Mouse (Mus musculus): Measurements from ENCODE around the gene Tas1r2. TPM values are rescaled to one million over a fixed set of nuclear protein-coding genes. Genes with fewer than 3 reads are reported as not detected.
A peak's percentile ranks its signal among the peaks of the same experiment; 100 is the strongest.

Gene Tas1r2
- not detected in 2 replicates for polyA plus RNA-seq (2015; fragmentation: Nextera tagmentation; extraction: Ambion mirVana)

DNA sequence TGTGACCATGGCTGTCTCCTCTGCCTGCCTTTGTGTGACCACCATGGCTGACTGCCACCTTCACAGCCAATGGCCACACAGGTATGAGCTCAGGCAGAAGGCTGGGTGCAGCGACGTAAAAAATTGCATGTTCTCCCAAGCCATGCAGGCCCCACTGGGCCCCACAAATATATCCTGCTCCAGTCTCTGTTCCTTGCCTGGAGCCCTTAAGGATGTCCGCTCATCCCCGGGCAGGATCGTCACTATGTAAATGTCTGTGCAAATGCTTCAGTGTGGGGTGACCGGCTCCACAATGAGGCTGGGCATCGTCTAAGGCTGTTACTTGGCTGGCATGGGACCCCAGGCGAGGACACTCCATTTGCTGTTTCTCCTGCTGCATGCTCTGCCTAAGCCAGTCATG, at the start of gene Tas1r2:
Gene Tas1r2, plus strand, starts transcription at position 301 of the 400 bp plus-strand sequence.
- Histone ChIP-seq H3K36me3 (peaks cover 6% of the 10 kb centered on the region), H3K9ac (replicated peaks) (0 out of 2 replicates have a peak within 1 kb of the TSS, but pooled peaks have one; percentile 2), H3K4me1 (replicated peaks) (no peaks in the 10 kb centered on the region), H3K27me3 (no peaks in the 10 kb centered on the region), H3K9me3 (peaks cover 2% of the 10 kb centered on the region; the same call in 1 of the 2 replicates), H3K4me3 (replicated peaks) (no peak within 1 kb of the TSS), H3K4me2 (replicated peaks) (no peak within 1 kb of the TSS), H3K27ac (no peak within 1 kb of the TSS)
- no peak for ATAC-seq
- 89% methylated on average over 8 of the region's 8 CpGs for WGBS

DNA sequence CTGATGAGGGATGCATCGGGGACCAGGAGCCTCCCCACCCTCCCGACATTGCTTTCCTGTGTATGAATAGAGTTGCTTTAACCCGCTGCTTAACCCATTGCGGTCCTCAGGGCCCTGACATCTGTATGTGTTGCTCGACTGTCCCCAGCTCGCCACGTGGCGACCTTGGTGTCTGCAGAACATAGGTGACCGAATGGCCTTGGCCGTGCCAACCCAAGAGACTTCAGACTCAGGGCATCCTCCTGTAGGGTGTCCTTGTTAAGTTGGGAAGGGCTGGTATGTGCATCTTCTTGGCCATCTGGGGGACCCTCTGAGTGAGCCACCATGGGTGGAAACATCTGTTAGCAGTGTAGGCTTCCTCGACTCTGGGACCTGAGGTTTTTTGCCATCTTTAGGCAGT, 48.1 kb upstream of the Tas1r2 start:
- Histone ChIP-seq H3K4me3 (replicated peaks) (no peak overlapping the region), H3K4me2 (replicated peaks) (no peak overlapping the region), H3K9me3 (no peaks in the 10 kb centered on the region), H3K27ac (no peak overlapping the region), H3K27me3 (no peaks in the 10 kb centered on the region), H3K36me3 (peaks cover 22% of the 10 kb centered on the region; the same call in 1 of the 2 replicates), H3K4me1 (replicated peaks) (peaks cover 20% of the 10 kb centered on the region), H3K9ac (replicated peaks) (no peak overlapping the region)
- WGBS: 84% methylated on average over 11 of the region's 11 CpGs
- ATAC-seq: no peak

GRCm38 (mm10) chr4:139606732-139607131, 46.6 kb upstream of the Tas1r2 start:
- Histone ChIP-seq H3K36me3 (peaks cover 22% of the 10 kb centered on the region; the same call in 1 of the 2 replicates), H3K4me3 (replicated peaks) (no peak overlapping the region), H3K4me1 (replicated peaks) (peaks cover 19% of the 10 kb centered on the region), H3K9ac (replicated peaks) (no peak overlapping the region), H3K9me3 (no peaks in the 10 kb centered on the region), H3K27me3 (no peaks in the 10 kb centered on the region), H3K4me2 (replicated peaks) (no peak overlapping the region), H3K27ac (no peak overlapping the region)
- no peak for ATAC-seq
- 95% methylated on average over 5 of the region's 5 CpGs for WGBS

- Histone ChIP-seq H3K4me3 (replicated peaks) (no peak overlapping the region), H3K27me3 (no peaks in the 10 kb centered on the region), H3K36me3 (peaks cover 34% of the 10 kb centered on the region), H3K4me2 (replicated peaks) (no peak overlapping the region), H3K9me3 (peaks cover 7% of the 10 kb centered on the region; the same call in 1 of the 2 replicates), H3K27ac (no peak overlapping the region), H3K9ac (replicated peaks) (no peak overlapping the region), H3K4me1 (replicated peaks) (peaks cover 11% of the 10 kb centered on the region; the same call in 1 of the 2 replicates)
- no peak for ATAC-seq
- WGBS: 67% methylated on average over 4 of the region's 4 CpGs
Measured at GRCm38 (mm10) chr4:139608975-139609374, 44.4 kb upstream of the Tas1r2 start.

GRCm38 (mm10) chr4:139610954-139611353, 42.4 kb upstream of the Tas1r2 start:
- H3K9ac ChIP-seq (replicated peaks): no peak overlapping the region
- H3K4me2 ChIP-seq (replicated peaks): no peak overlapping the region
- peaks cover 7% of the 10 kb centered on the region; the same call in 1 of the 2 replicates for H3K9me3 ChIP-seq
- peaks cover 43% of the 10 kb centered on the region for H3K36me3 ChIP-seq
- H3K27ac ChIP-seq: peak overlapping the region; percentile 65
- WGBS: 48% methylated on average over 6 of the region's 6 CpGs
- peaks cover 19% of the 10 kb centered on the region for H3K4me1 ChIP-seq (replicated peaks)
- H3K27me3 ChIP-seq: no peaks in the 10 kb centered on the region
- H3K4me3 ChIP-seq (replicated peaks): no peak overlapping the region
- ATAC-seq: 0 out of 2 replicates have a peak, but pooled peaks have one; percentile 38

DNA sequence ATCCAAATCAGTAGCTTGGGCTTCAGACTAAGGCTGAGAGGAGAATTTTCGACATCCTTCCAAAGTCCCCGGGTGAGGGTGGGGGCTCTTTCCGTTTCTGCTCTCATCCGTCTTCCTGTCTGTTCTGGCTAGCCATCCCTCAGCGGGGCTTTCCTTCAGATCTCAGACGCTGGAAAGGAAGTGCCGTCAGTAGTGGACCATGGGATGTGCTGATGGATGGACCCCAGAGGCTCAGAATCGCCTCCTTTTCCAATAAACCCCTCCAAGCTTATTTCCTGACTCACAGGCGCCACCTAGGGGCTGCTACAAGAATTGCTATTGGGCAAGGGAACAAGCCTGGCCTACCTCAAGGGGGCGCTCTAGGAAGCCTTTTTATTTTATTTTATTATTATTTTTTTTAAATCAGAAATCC, 41.8 kb upstream of the Tas1r2 start:
- H3K4me3 ChIP-seq (replicated peaks): peak overlapping the region; percentile 18; the same call in 1 of the 2 replicates

GRCm38 (mm10) chr4:139614524-139615260, 38.6 kb upstream of the Tas1r2 start:
- WGBS: 87% methylated on average over 21 of the region's 21 CpGs
- Histone ChIP-seq H3K27ac (no peak overlapping the region), H3K4me1 (replicated peaks) (peaks cover 26% of the 10 kb centered on the region), H3K9me3 (peaks cover 7% of the 10 kb centered on the region; the same call in 1 of the 2 replicates), H3K36me3 (peaks cover 27% of the 10 kb centered on the region), H3K27me3 (no peaks in the 10 kb centered on the region), H3K4me2 (replicated peaks) (no peak overlapping the region), H3K4me3 (replicated peaks) (no peak overlapping the region), H3K9ac (replicated peaks) (no peak overlapping the region)
- no peak for ATAC-seq

More for the DNA sequence above, 41.8 kb upstream of the Tas1r2 start:
- peak; percentile 64; the same call in 1 of the 2 replicates for ATAC-seq
- Histone ChIP-seq H3K4me1 (replicated peaks) (peaks cover 21% of the 10 kb centered on the region), H3K9me3 (peaks cover 7% of the 10 kb centered on the region; the same call in 1 of the 2 replicates), H3K9ac (replicated peaks) (peak overlapping the region; percentile 41; the same call in 1 of the 2 replicates), H3K36me3 (peaks cover 37% of the 10 kb centered on the region), H3K27me3 (no peaks in the 10 kb centered on the region), H3K27ac (0 out of 2 replicates have a peak overlapping the region, but pooled peaks have one; percentile 25), H3K4me2 (replicated peaks) (peak overlapping the region; percentile 46)
- 5% methylated on average over 10 of the region's 10 CpGs for WGBS

GRCm38 (mm10) chr4:139616276-139617000, 36.9 kb upstream of the Tas1r2 start:
- 4% methylated on average over 24 of the region's 24 CpGs for WGBS
- H3K9me3 ChIP-seq: peaks cover 7% of the 10 kb centered on the region; the same call in 1 of the 2 replicates
- H3K27me3 ChIP-seq: no peaks in the 10 kb centered on the region
- H3K4me1 ChIP-seq (replicated peaks): peaks cover 21% of the 10 kb centered on the region
- peaks cover 27% of the 10 kb centered on the region for H3K36me3 ChIP-seq
- peak overlapping the region; percentile 68 for H3K9ac ChIP-seq (replicated peaks)
- H3K27ac ChIP-seq: peak overlapping the region; percentile 64
- peak overlapping the region; percentile 70 for H3K4me2 ChIP-seq (replicated peaks)
- H3K4me3 ChIP-seq (replicated peaks): peak overlapping the region; percentile 48
- peak; percentile 84 for ATAC-seq

DNA sequence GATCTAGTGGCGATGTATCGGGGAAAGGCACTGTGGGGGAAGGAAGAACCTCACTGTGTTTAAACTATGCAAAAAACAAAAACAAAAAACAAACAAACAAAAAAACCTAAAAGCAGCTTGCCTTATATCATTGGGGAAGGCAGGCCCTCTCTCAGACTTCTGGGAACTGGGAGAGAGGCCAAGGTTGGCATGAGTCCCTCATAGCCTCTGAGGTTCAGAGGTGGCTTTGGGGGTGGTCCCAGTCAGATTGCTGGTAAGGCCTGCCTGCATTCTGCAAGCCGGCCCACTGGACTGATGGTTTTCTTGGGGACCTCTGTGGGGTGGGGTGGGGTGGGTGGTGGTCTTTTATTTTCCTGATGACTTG, 36.4 kb upstream of the Tas1r2 start:
- peaks cover 23% of the 10 kb centered on the region for H3K4me1 ChIP-seq (replicated peaks)
- peak overlapping the region; percentile 48 for H3K4me3 ChIP-seq (replicated peaks)
- peak overlapping the region; percentile 68; the same call in 1 of the 2 replicates for H3K9ac ChIP-seq (replicated peaks)
- H3K4me2 ChIP-seq (replicated peaks): peak overlapping the region; percentile 70
- peak overlapping the region; percentile 64; the same call in 1 of the 2 replicates for H3K27ac ChIP-seq
- no peaks in the 10 kb centered on the region for H3K27me3 ChIP-seq
- 51% methylated on average over 3 of the region's 3 CpGs for WGBS
- ATAC-seq: no peak
- peaks cover 7% of the 10 kb centered on the region; the same call in 1 of the 2 replicates for H3K9me3 ChIP-seq
- H3K36me3 ChIP-seq: peaks cover 27% of the 10 kb centered on the region

- ATAC-seq: no peak
- H3K4me3 ChIP-seq (replicated peaks): no peak overlapping the region
- peaks cover 6% of the 10 kb centered on the region for H3K36me3 ChIP-seq
- H3K9me3 ChIP-seq: no peaks in the 10 kb centered on the region
- 73% methylated on average over 6 of the region's 6 CpGs for WGBS
- no peak overlapping the region for H3K9ac ChIP-seq (replicated peaks)
- H3K4me2 ChIP-seq (replicated peaks): no peak overlapping the region
- H3K27ac ChIP-seq: no peak overlapping the region
- H3K27me3 ChIP-seq: no peaks in the 10 kb centered on the region
- peaks cover 39% of the 10 kb centered on the region for H3K4me1 ChIP-seq (replicated peaks)
Measured at GRCm38 (mm10) chr4:139619765-139620164, 33.6 kb upstream of the Tas1r2 start.

- Histone ChIP-seq H3K27ac (peak within 1 kb of the TSS; percentile 90), H3K4me3 (replicated peaks) (peak within 1 kb of the TSS; percentile 57), H3K27me3 (no peaks in the 10 kb centered on the region), H3K9me3 (no peaks in the 10 kb centered on the region), H3K4me2 (replicated peaks) (peak within 1 kb of the TSS; percentile 77), H3K4me1 (replicated peaks) (peaks cover 23% of the 10 kb centered on the region), H3K9ac (replicated peaks) (peak within 1 kb of the TSS; percentile 68), H3K36me3 (no peaks in the 10 kb centered on the region; the same call in 1 of the 2 replicates)
- peak; percentile 100 for ATAC-seq
- WGBS: 1% methylated on average over 33 of the region's 38 CpGs
Measured at GRCm38 (mm10) chr4:139622373-139623282, 30.7 kb upstream of the Tas1r2 start, which contains the start of gene Aldh4a1. TSS of gene Aldh4a1 (plus strand) at chr4:139622866.
